Mouse (Mus musculus): ENCODE results near the gene Trim41.

- no peak for TF ChIP-seq CTCF (IDR thresholded peaks at IDR 0.05; ENCODE audit: low read depth)
- no peak for TF ChIP-seq EP300 (optimal IDR thresholded peaks at IDR 0.05)
Observed at GRCm38 (mm10) chr11:48833078-48833730, 16.1 kb upstream of the Trim41 start.

Measured in stomach, postnatal 0 days (tissue).